Mouse (Mus musculus) cerebellum, adult 2 months (tissue): ENCODE measurements around the gene Scaper. TPM values are rescaled to one million over a fixed set of nuclear protein-coding genes. Genes with fewer than 3 reads are reported as not detected.
A peak's percentile ranks its signal among the peaks of the same experiment; 100 is the strongest.

Experiments
- DNase-seq, 2 experiments: peaks; one replicate each; pipeline ENCODE4 v3.0.0; 2021
- H3K27ac ChIP-seq: fragments of 200-500 bp; 2 replicates; pipeline ENCODE4 v1.5.1; 2012; ENCODE audit warnings: low read length, control low read depth, inconsistent platforms; ENCODE audit not compliant: insufficient read depth
- H3K27me3 ChIP-seq: fragments of 200-500 bp; 2 replicates; pipeline ENCODE4 v1.6.1; 2012; ENCODE audit warnings: inconsistent platforms, mild to moderate bottlenecking, low read length, moderate library complexity; ENCODE audit not compliant: control insufficient read depth, insufficient read depth
- H3K4me1 ChIP-seq: fragments of 200-500 bp; 2 replicates; pipeline ENCODE4 v1.6.1; 2011; ENCODE audit warnings: low read length; ENCODE audit not compliant: control insufficient read depth, insufficient read depth
- H3K4me3 ChIP-seq: fragments of 200-500 bp; replicated peaks from 2 replicates; pipeline ENCODE3; 2011; ENCODE audit warnings: mild to moderate bottlenecking, low read depth, low read length, control low read depth; ENCODE audit not compliant: insufficient read depth
- CTCF ChIP-seq: fragments of 200-500 bp; IDR thresholded peaks from 2 replicates; pipeline ENCODE4 v1.5.1; 2011; ENCODE audit warnings: low read depth, mild to moderate bottlenecking, control low read depth, low read length, moderate library complexity, borderline replicate concordance; ENCODE audit not compliant: insufficient read depth
- POLR2A ChIP-seq: fragments of 200-500 bp; IDR thresholded peaks from 2 replicates; pipeline ENCODE4 v1.6.1; 2011; ENCODE audit warnings: low read length, control low read depth, borderline replicate concordance; ENCODE audit not compliant: insufficient read depth
- WGBS: fragments of 180-500 bp; shearing (Covaris S2); methylation state at CpG from one replicate; pipeline ENCODE4 v1.1.7; 2018; 5-methylcytosine and 5-hydroxymethylcytosine counted together
- polyA plus RNA-seq: library from polyadenylated mRNA; depleted of rRNA; stranded (reverse); fragments of >200 nt; gene quantifications from 2 replicates; pipeline ENCODE4 v1.2.3, GENCODE M21; 2012

Gene Scaper
- polyA plus RNA-seq, 1 experiment = 11.5 TPM

- peak; percentile 22 to 51 for DNase-seq
- H3K27me3 ChIP-seq = no peaks in the 10 kb centered on the region
- TF ChIP-seq POLR2A = no peak
- no peak for TF ChIP-seq CTCF
- no peaks in the 10 kb centered on the region for H3K4me1 ChIP-seq
- no peak overlapping the region for H3K27ac ChIP-seq
- no peak overlapping the region for H3K4me3 ChIP-seq
Observed at GRCm38 (mm10) chr9:55916751-55917150, 21.2 kb downstream of the Scaper start.

GRCm38 (mm10) chr9:55911481-55911880 is 26.4 kb downstream of the Scaper start:
- TF ChIP-seq POLR2A = no peak
- TF ChIP-seq CTCF = no peak
- Histone ChIP-seq H3K4me1 (no peaks in the 10 kb centered on the region), H3K4me3 (no peak overlapping the region), H3K27me3 (no peaks in the 10 kb centered on the region), H3K27ac (no peak overlapping the region)
- 95% methylated on average over 2 of the region's 2 CpGs for WGBS
- no peak for DNase-seq

GRCm38 (mm10) chr9:55902964-55903363 is 35.0 kb downstream of the Scaper start:
- Histone ChIP-seq H3K4me3 (no peak overlapping the region), H3K27me3 (no peaks in the 10 kb centered on the region), H3K4me1 (peaks cover 5% of the 10 kb centered on the region; the same call in 1 of the 2 replicates), H3K27ac (no peak overlapping the region)
- peak; percentile 54 to 79 for DNase-seq
- TF ChIP-seq CTCF (no peak), POLR2A (no peak)
- 21% methylated on average over 2 of the region's 2 CpGs for WGBS

GRCm38 (mm10) chr9:55901588-55901987 is 36.3 kb downstream of the Scaper start:
- no peak overlapping the region for H3K27ac ChIP-seq
- WGBS = 80% methylated on average over 3 of the region's 3 CpGs
- H3K4me3 ChIP-seq = no peak overlapping the region
- TF ChIP-seq POLR2A (no peak), CTCF (no peak)
- no peak for DNase-seq
- no peaks in the 10 kb centered on the region for H3K27me3 ChIP-seq
- peaks cover 5% of the 10 kb centered on the region; the same call in 1 of the 2 replicates for H3K4me1 ChIP-seq

GRCm38 (mm10) chr9:55900531-55900930 is 37.4 kb downstream of the Scaper start:
- H3K4me3 ChIP-seq = no peak overlapping the region
- WGBS = 69% methylated on average over 4 of the region's 4 CpGs
- no peak for TF ChIP-seq POLR2A
- no peak for TF ChIP-seq CTCF
- no peak for DNase-seq
- H3K27ac ChIP-seq = no peak overlapping the region
- peaks cover 5% of the 10 kb centered on the region; the same call in 1 of the 2 replicates for H3K4me1 ChIP-seq
- H3K27me3 ChIP-seq = no peaks in the 10 kb centered on the region

- no peak for TF ChIP-seq POLR2A
- no peak for TF ChIP-seq CTCF
- Histone ChIP-seq H3K27ac (no peak overlapping the region), H3K4me1 (no peaks in the 10 kb centered on the region), H3K4me3 (no peak overlapping the region), H3K27me3 (no peaks in the 10 kb centered on the region)
- DNase-seq = no peak
- WGBS = 85% methylated on average over 1 of the region's 1 CpGs
Observed at GRCm38 (mm10) chr9:55878066-55878465, 59.9 kb downstream of the Scaper start.

- no peak for TF ChIP-seq POLR2A
- no peak for TF ChIP-seq CTCF
- H3K27me3 ChIP-seq = no peaks in the 10 kb centered on the region
- DNase-seq = no peak
- no peak overlapping the region for H3K27ac ChIP-seq
- WGBS = 85% methylated on average over 8 of the region's 8 CpGs
- H3K4me1 ChIP-seq = no peaks in the 10 kb centered on the region
- no peak overlapping the region for H3K4me3 ChIP-seq
Observed at GRCm38 (mm10) chr9:55789442-55789841, 148.5 kb downstream of the Scaper start.

- Histone ChIP-seq H3K4me1 (no peaks in the 10 kb centered on the region), H3K27me3 (no peaks in the 10 kb centered on the region), H3K27ac (no peak overlapping the region), H3K4me3 (no peak overlapping the region)
- TF ChIP-seq POLR2A = no peak
- no peak for TF ChIP-seq CTCF
- no peak for DNase-seq
- 94% methylated on average over 4 of the region's 4 CpGs for WGBS
Observed at GRCm38 (mm10) chr9:55712016-55712415, 225.9 kb downstream of the Scaper start.

- Histone ChIP-seq H3K27ac (no peak overlapping the region), H3K27me3 (no peaks in the 10 kb centered on the region), H3K4me1 (no peaks in the 10 kb centered on the region), H3K4me3 (no peak overlapping the region)
- no peak for DNase-seq
- no peak for TF ChIP-seq CTCF
- no peak for TF ChIP-seq POLR2A
- WGBS = 65% methylated on average over 5 of the region's 5 CpGs
Observed at GRCm38 (mm10) chr9:55710553-55710952, 227.4 kb downstream of the Scaper start.
